Mouse (Mus musculus): ENCODE data around the gene Dab2.

Dab2 gene

DNA sequence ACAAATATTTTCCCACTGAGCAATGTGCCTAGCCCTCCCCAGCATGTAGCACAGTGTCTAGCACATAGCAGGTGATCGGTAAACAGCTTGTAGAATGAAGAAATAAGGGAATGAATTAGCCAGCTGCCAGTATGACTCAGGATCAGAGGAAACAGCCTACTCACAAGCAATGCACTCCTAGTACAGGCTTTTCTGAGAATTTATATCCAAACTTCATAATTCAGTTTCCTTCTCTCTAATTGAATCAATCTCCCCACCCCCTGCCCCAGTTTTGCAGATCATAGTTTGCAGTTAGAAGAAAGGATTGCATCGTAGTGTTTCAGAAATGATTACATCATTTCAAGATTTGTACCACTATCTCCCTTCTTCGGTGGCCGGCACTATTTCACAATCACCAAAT, 26.4 kb downstream of the Dab2 start:
- no peak for DNase-seq

DNA sequence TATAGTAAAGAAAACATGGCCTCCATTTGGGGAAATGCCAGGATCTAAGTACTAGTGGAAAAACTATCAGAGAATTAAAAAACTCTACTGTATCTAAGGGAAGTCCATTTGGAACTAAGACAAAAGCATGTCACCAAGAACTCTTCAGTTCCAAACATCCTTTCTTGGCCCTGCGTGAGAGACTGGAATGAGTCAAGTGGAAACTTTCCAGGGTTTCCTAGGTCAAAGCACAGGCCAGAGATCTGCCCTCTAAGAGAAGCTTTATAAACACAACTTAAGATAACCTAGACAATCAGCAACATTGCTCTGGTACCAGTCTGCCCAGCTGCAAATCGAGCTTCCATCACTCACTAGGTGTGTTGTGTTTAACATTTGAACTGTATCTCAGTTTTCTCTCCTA, 31.8 kb downstream of the Dab2 start:
- no peak for DNase-seq

GRCm38 (mm10) chr15:6334664-6335206, 35.1 kb downstream of the Dab2 start:
- no peak for DNase-seq

DNA sequence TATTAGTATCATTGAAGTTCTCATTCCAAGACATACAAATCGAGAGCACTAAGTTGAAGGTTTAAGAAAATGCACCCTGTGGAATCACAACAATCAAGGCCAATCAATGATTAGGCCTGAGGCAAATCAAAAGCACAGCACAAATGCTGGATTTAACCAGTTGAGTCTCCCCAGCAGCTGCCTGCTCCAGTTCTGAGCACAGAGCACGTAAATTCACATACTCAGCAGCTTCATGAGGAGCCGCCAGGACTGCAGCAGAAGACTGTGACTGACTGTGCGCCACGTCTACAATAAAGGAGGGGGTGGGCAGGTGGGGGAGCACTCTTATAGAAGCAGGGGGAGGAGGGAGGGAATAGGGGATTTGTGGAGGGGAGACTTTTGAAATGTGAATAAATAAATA, 40.2 kb downstream of the Dab2 start:
- DNase-seq, result no peak

DNA sequence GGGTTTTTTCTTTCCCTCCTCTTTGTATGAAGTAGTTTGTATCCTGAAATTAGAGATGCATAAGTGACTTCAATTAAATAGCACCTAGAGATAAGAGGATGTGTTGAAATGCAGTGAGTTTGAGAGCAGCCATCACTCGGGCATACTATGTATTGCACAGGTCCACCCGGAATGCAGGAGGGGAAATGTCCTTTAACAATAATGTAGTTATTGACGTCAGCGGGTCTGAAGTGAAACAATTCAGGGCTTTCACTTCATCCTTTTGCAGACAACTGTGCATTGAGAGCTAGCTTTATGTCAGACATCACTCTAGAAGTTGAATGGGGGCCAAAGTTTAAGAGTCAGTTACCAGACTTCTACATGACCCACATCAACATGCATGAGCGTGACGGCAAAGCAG, 40.8 kb downstream of the Dab2 start:
- no peak for DNase-seq

- no peak for DNase-seq
These were observed 41.8 kb downstream of the Dab2 start for GRCm38 (mm10) chr15:6341427-6341826.

DNA sequence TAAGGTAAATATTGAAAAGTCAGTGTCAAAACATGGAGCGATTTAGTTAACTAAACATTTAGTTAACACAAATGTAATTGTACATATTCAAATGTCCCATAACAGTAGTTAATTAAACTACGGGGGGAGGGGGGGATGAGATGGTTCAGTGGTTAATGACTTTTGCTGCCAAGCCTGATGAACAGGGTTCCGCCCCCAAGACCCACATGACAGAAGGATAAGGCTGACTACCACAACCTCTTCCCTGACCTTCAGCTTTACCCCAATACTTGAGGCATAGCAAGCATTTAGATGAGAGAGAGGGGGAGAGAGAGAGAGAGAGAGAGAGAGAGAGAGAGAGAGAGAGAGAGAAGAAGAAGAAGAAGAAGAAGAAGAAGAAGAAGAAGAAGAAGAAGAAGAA, 54.3 kb downstream of the Dab2 start:
- DNase-seq, result no peak

DNA sequence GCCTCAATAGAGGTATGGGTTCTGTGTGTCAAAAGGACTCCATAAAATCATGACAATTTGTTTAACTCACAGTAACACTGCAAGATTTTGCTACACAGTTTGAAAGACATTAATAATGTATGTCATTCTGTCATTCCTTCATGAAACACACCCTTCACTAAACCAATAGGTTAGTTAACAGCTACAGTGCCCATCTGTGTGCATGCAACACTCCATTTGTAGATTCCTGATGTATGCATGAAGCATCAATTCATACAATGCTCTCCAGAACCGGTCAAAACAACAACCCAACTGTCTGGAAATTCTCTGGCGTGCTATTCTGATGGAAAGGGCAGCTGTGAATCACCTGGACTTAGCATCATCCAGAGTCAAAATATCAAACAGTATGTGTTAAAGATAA, 60.3 kb downstream of the Dab2 start:
- no peak for DNase-seq

DNA sequence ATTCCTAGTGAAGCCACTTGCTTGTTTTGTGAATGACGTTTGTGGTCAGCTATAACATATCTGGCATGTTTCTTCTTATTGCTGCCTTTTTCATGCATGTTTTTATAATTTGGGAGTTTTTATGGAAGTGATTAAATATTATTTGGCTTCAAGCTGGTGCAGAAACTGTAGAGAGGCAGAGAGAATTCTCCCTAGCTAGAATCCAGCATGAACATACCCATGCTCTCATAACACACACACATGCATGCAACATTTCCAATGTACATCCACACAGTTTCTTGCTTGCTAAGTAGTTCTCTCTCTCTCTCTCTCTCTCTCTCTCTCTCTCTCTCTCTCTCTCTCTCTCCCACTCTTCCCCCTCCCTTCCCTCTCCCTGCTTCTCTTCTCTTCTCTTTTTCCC, 70.4 kb downstream of the Dab2 start:
- no peak for DNase-seq

DNA sequence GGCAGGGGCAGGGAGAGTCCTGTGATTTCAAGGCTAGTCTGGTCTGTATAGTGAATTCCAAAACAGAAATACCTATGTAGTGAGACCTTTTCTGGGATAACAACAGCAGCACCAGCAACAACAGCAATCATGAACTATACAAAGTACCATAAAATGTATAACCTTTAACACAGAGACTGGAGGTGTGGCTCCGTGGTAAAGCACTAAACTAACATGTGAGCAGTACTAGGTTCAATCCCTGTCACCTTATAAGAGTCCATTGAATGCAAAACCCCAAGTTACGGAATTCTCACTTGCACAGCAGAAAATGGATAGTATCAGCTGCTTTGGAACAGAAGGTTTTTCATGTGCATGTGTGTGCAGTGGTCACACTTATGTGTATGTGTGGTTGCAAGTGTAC, 71.9 kb downstream of the Dab2 start:
- no peak for DNase-seq

- no peak for DNase-seq
These were observed 75.4 kb downstream of the Dab2 start for GRCm38 (mm10) chr15:6375016-6375415.

GRCm38 (mm10) chr15:6376001-6376400, 76.4 kb downstream of the Dab2 start:
- DNase-seq, result peak; percentile 11 to 14

- no peak for DNase-seq
These were observed 77.2 kb downstream of the Dab2 start for GRCm38 (mm10) chr15:6376785-6377184.

DNA sequence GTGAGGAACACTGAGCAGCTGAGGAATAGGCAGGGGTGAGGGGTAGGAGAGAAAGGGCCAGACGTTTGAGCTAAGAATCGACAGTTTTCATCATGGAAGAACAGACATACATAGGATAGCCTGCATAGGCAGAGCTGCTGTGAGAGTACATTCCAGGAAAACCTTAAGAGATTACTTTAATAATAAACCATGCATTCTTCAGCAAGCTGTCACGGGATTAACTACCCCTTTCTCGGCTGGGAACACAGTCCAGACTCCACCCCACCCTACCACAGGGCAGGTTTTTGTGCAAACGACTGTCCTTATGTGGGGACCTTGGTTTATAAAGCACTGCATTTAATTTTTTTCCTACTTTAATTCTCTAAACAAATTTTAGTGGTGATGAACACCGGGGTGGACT, 84.4 kb downstream of the Dab2 start:
- no peak for DNase-seq

- no peak for DNase-seq
These were observed 85.7 kb downstream of the Dab2 start for GRCm38 (mm10) chr15:6385241-6385640.

DNA sequence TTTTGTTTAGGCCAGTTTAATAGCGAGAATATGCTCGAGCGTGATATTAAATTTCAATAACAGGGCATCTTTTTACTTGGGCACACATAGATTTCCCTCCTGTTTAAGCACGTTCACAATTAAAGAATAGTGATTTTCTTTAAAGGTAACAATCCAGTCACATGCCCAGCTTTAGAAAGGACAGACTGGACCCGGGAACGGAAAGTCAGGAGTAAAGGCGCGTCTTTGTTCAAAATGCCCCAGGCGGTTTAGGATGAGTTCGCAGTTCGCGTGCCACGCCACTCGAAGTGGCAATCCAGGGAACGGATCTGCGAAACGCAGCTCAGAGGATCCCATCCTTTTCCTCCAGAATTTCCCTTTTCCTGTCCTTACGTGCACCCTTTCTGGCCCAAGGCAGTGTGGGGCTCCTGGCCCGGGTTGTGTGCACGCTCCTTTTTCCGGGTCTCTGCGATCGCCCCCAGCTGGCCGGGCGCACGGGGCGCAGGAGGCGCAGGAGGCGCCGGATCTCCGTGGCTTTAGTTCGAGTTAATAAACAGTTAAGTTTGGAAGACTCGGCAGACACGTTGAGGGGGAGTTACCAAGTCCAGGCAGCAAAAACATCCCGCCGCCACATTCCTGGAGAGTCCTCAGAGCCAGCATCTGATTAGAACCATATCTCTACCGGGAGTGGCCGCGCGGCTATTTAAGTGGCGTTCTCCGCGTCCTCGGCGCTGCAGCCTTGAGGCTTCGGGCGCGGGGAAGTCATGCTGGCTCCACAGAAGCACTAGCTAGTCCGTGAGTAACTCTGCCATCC, 86.8 kb downstream of the Dab2 start:
- peak; percentile 65 to 68 for DNase-seq

DNA sequence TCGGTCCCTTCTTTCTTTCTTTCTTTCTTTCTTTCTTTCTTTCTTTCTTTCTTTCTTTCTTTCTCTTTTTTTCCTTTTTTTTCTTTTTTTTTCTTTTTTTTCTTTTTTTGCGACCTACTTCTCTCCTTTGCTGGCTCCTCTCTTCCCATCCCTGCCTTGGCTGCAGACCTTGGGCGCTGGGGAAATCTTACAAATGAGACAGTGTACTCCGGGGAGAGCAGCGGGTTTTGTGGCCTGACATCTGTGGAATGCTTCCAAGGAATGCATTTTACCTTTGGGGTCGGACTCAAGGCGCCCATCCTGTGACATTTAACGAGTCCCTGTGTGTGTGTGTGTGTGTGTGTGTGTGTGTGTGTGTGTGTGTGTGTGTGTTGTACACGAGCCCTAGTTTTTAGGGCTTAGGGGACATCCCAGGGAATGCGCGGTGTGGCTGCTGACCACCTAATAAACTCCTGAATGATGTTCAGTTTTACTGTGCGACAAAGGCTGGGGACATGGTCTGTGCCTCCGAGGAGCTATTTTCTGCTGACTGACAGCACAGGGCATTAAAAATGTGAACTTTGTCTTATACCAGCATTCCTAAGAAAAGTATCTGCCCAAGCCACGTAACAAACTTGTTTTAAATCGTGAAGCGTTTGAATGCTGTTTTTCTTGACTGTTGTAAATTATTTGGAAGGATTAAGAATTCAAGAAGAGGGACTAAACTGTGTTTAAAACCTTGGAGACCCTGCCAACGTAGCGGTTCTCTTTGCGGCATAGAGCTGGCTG, 87.6 kb downstream of the Dab2 start:
- peak; percentile 9 to 10 for DNase-seq

DNA sequence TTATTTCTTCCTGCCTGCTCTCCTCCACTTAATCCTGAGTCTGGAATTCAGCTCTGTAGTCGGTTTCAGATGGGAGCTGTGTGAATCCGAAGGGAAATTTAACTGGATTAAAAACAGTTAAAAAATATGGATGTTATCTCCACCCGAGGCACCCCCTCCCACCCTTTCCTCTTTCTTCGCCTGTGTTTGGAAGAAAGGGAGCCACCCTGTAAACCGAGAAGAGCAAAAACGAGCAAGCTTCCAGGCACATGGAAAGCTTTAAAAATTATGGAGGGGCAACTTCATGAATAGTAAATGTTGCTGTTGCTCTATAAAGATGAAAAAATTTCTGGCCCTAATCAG, 88.1 kb downstream of the Dab2 start:
- DNase-seq, result no peak

- no peak for DNase-seq
These were observed 88.6 kb downstream of the Dab2 start for GRCm38 (mm10) chr15:6388146-6388545.

GRCm38 (mm10) chr15:6388631-6389030, 89.0 kb downstream of the Dab2 start:
- no peak for DNase-seq

DNA sequence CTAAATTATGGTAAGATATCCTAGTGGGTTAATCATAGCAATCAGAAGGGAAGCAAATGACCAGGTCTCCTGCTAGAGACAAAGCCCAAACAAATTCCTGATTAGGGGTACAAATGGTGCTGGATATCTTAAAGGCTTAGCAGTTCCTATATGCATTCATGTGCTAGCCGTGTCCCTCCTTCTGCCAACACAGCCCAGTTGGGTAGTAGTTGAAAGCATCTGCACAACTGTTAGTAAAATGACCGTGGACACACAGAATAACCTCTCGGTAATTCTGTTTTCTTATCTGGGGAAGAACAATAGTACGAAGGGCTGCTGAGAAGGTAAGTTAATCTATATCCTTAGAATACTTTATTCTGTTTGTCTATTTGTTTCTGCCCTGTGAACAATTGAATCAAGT, 90.5 kb downstream of the Dab2 start:
- no peak for DNase-seq

- peak in 1 of 2 experiments; percentile 5 for DNase-seq
These were observed 91.1 kb downstream of the Dab2 start for GRCm38 (mm10) chr15:6390657-6391056.

DNA sequence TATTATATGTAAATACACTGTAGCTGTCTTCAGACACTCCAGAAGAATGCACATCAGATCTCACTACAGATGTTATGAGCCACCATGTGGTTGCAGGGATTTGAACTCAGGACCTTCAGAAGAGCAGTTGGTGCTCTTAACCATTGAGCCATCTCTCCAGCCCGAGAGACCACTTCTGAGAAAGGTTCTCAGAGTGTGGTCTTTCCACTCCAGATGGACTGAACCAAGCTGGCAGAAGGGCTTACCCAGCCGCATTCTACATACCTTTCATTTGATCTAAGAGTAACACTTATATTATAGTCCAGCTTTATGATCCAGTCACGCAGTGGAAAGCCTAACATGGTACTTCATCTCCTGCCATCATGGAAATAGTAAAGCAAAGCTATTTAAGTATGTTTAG, 92.3 kb downstream of the Dab2 start:
- no peak for DNase-seq

- DNase-seq, result no peak
These were observed 94.0 kb downstream of the Dab2 start for GRCm38 (mm10) chr15:6393624-6394023.
